Mouse (Mus musculus): Measurements from ENCODE around the gene Myh1. TPM values are rescaled to one million over a fixed set of nuclear protein-coding genes. Genes with fewer than 3 reads are reported as not detected.
A peak's percentile ranks its signal among the peaks of the same experiment; 100 is the strongest.

Myh1 gene
- total and polyA plus RNA-seq, 2 experiments from 2014 or later, result 0.12 to 0.24 TPM

DNA sequence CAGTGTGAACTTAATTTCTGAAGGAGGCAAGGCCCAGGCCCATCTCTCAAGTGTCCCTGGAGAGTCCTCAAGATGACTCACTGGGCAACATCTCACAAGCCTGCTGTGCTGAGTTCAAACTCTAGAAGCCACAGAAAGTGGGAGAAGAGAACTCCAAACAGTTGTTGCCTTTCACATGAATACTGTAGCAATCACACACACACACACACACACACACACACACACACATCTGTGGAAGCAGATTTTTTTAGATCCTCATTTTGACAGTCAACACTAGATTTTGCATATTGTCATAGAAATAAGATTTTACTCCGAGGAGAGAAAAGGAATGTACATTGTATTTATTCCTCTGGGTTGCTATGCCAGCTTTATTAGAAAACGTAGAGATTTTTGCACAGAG lies 9.0 kb upstream of the Myh1 start:
- H3K27me3 ChIP-seq (ENCODE audit: insufficient read depth, low read length), result no peaks in the 10 kb centered on the region
- H3K4me3 ChIP-seq (ENCODE audit: low read depth, low read length), result no peak overlapping the region
- TF ChIP-seq CTCF (IDR thresholded peaks at IDR 0.05; ENCODE audit: low read depth), result no peak
- H3K36me3 ChIP-seq (ENCODE audit: insufficient read depth), result no peaks in the 10 kb centered on the region
- H3K9me3 ChIP-seq (ENCODE audit: low read length), result no peaks in the 10 kb centered on the region
- no peaks in the 10 kb centered on the region for H3K4me1 ChIP-seq (ENCODE audit: insufficient read depth)
- no peak overlapping the region for H3K4me2 ChIP-seq (ENCODE audit: low read depth)
- DNase-seq (no peak), ATAC-seq (no peak)
- H3K9ac ChIP-seq, result no peak overlapping the region
- no peak overlapping the region for H3K27ac ChIP-seq (ENCODE audit: low read depth, low read length)
- WGBS, result 73% methylated on average over 2 of the region's 2 CpGs

DNA sequence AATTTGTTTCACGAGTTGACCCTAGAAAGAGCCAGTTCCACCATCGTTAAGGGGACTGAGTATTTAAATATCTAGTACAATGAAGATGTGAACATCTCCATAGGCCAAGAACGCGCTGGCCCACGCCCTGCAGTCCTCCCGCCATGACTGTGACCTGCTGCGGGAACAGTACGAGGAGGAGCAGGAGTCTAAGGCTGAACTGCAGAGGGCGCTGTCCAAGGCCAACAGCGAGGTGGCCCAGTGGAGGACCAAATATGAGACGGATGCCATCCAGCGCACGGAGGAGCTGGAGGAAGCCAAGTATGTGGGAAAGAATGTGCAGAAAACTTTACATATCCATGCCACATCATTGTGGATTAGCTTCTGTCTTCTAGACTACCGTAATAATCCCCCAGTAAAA lies 8.4 kb upstream of the Myh1 start:
- H3K9me3 ChIP-seq (ENCODE audit: low read length), result no peaks in the 10 kb centered on the region
- no peaks in the 10 kb centered on the region for H3K4me1 ChIP-seq (ENCODE audit: insufficient read depth)
- DNase-seq, result no peak
- H3K27me3 ChIP-seq (ENCODE audit: insufficient read depth, low read length), result no peaks in the 10 kb centered on the region
- no peaks in the 10 kb centered on the region for H3K36me3 ChIP-seq (ENCODE audit: insufficient read depth)
- no peak for ATAC-seq
- H3K4me3 ChIP-seq (ENCODE audit: low read depth, low read length), result no peak overlapping the region
- WGBS, result 89% methylated on average over 14 of the region's 14 CpGs
- H3K9ac ChIP-seq, result no peak overlapping the region
- no peak for TF ChIP-seq CTCF (IDR thresholded peaks at IDR 0.05; ENCODE audit: low read depth)
- H3K27ac ChIP-seq (ENCODE audit: low read depth, low read length), result no peak overlapping the region
- no peak overlapping the region for H3K4me2 ChIP-seq (ENCODE audit: low read depth)

DNA sequence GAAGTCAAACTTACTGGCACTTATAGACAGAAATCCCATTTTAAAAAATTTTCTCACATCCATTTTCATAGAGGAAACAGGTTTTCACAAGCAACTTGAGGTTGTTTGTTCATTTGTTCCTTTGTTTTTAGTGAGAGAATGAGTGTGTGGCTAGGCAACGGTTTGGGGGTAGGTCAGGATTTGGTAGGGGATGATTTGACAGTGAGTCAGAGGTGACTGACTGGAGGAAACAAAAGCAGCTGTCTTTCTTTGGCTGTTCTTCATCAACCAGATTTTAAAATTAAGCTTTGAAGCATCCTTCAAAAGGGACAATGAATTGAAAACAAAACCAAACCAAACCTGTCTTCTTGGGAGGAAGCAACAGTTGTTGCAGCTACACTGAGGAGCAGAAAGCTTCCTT lies 531 bp upstream of the Myh1 start:
- Histone ChIP-seq H3K27me3 (ENCODE audit: insufficient read depth, low read length) (no peaks in the 10 kb centered on the region), H3K4me1 (ENCODE audit: insufficient read depth) (no peaks in the 10 kb centered on the region), H3K36me3 (ENCODE audit: insufficient read depth) (no peaks in the 10 kb centered on the region), H3K9ac (no peak overlapping the region), H3K4me3 (ENCODE audit: low read depth, low read length) (no peak overlapping the region), H3K4me2 (ENCODE audit: low read depth) (no peak overlapping the region), H3K9me3 (ENCODE audit: low read length) (no peaks in the 10 kb centered on the region), H3K27ac (ENCODE audit: low read depth, low read length) (no peak overlapping the region)
- DNase-seq (no peak), ATAC-seq (no peak)
- 54% methylated on average over 1 of the region's 1 CpGs for WGBS
- no peak for TF ChIP-seq CTCF (IDR thresholded peaks at IDR 0.05; ENCODE audit: low read depth)

DNA sequence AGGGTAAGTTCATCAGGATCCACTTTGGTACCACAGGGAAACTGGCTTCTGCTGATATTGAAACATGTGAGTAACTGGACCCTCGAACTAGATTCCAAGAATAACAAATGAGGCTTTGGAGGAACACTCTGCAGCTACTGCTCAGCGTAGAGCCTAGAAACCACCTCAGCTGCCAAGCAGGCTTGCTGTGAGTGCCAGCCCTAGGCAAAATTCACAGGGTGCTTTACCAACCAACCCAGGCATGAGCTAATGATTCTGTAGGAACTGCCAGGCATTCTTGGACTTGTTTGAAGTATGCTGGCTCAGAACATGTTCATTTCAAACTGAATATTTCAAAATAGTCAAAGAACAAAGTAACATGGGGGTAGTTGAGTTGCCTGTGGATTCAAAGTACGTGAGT lies 4.9 kb downstream of the Myh1 start:
- Histone ChIP-seq H3K9ac (no peak overlapping the region), H3K4me1 (ENCODE audit: insufficient read depth) (no peaks in the 10 kb centered on the region), H3K36me3 (ENCODE audit: insufficient read depth) (no peaks in the 10 kb centered on the region), H3K27ac (ENCODE audit: low read depth, low read length) (no peak overlapping the region), H3K4me2 (ENCODE audit: low read depth) (no peak overlapping the region), H3K27me3 (ENCODE audit: insufficient read depth, low read length) (no peaks in the 10 kb centered on the region), H3K4me3 (ENCODE audit: low read depth, low read length) (no peak overlapping the region), H3K9me3 (ENCODE audit: low read length) (no peaks in the 10 kb centered on the region)
- ATAC-seq (no peak), DNase-seq (peak; percentile 57)
- 48% methylated on average over 3 of the region's 3 CpGs for WGBS
- no peak for TF ChIP-seq CTCF (IDR thresholded peaks at IDR 0.05; ENCODE audit: low read depth)

DNA sequence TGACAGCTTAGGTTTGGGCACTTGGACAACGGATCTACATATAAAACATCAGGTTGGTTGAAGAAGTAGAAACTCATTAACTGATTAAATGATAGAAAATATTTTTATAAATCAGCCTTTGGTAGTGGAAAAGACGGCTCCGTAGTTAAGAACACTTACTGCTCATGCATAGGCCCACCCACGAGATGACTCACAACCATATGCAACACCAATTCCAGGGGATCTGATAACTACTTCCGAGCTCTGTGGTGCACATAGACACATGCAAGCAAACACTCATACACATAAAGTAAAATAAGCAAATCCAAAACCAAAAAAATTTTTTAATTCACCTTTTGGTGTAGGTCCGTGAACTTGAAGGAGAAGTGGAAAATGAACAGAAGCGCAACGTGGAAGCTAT lies 22.0 kb downstream of the Myh1 start:
- no peak for DNase-seq
- Histone ChIP-seq H3K27me3 (ENCODE audit: insufficient read depth, low read length) (no peaks in the 10 kb centered on the region), H3K27ac (ENCODE audit: low read depth, low read length) (no peak overlapping the region), H3K9ac (no peak overlapping the region), H3K4me1 (ENCODE audit: insufficient read depth) (no peaks in the 10 kb centered on the region), H3K36me3 (ENCODE audit: insufficient read depth) (no peaks in the 10 kb centered on the region), H3K4me3 (ENCODE audit: low read depth, low read length) (no peak overlapping the region), H3K9me3 (ENCODE audit: low read length) (no peaks in the 10 kb centered on the region), H3K4me2 (ENCODE audit: low read depth) (no peak overlapping the region)
- 95% methylated on average over 8 of the region's 8 CpGs for WGBS
- ATAC-seq, result no peak
- TF ChIP-seq CTCF (IDR thresholded peaks at IDR 0.05; ENCODE audit: low read depth), result no peak

DNA sequence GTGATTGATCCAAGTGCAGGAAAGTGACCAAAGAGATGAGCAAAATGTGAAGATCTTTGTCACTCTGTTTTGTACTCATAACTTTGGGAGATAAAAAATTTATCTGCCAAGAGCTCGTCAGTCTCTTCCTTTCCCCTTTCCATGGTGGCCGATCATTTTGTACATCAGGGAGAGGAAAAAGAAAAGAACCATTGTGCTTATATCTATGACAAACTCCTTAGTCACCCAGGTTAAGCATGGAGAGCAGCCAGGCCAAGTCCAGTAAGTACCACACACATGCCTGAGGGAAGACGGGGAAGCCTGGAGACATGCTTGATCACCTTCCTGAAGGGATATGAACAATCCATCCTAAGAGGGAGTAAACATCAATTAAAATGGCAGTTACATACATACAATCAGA lies 24.6 kb downstream of the Myh1 start:
- WGBS, result 89% methylated on average over 3 of the region's 3 CpGs

DNA sequence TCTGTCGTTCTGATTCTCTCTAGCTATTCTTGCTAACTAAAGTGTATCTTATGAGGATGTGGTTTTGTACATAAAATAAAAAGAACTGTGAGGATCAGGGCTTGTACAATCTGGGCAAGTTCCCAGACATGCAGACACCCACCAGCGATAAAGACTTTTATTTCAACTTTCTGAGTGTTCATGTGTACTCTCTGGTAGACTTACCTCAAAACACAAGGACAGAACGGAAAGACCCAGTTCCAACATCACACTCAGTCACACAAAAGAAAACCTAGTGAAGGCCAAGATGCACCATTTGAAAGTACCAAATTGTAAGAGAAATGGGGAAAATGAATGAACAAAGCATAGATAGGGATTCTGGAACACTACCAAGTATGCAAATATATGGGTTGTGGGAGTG lies 28.9 kb downstream of the Myh1 start:
- H3K4me3 ChIP-seq (ENCODE audit: low read depth, low read length), result no peak overlapping the region
- H3K4me2 ChIP-seq (ENCODE audit: low read depth), result no peak overlapping the region
- WGBS, result 64% methylated on average over 3 of the region's 3 CpGs
- no peak for DNase-seq
- ATAC-seq, result no peak
- no peaks in the 10 kb centered on the region for H3K27me3 ChIP-seq (ENCODE audit: insufficient read depth, low read length)
- TF ChIP-seq CTCF (IDR thresholded peaks at IDR 0.05; ENCODE audit: low read depth), result no peak
- H3K4me1 ChIP-seq (ENCODE audit: insufficient read depth), result 0 out of 2 replicates have a peak, but pooled peaks cover 5% of the 10 kb centered on the region
- no peaks in the 10 kb centered on the region for H3K9me3 ChIP-seq (ENCODE audit: low read length)
- H3K9ac ChIP-seq, result no peak overlapping the region
- no peaks in the 10 kb centered on the region for H3K36me3 ChIP-seq (ENCODE audit: insufficient read depth)
- no peak overlapping the region for H3K27ac ChIP-seq (ENCODE audit: low read depth, low read length)

More for the DNA sequence above, 24.6 kb downstream of the Myh1 start:
- Histone ChIP-seq H3K27ac (ENCODE audit: low read depth, low read length) (no peak overlapping the region), H3K9ac (no peak overlapping the region), H3K9me3 (ENCODE audit: low read length) (no peaks in the 10 kb centered on the region), H3K27me3 (ENCODE audit: insufficient read depth, low read length) (no peaks in the 10 kb centered on the region), H3K36me3 (ENCODE audit: insufficient read depth) (no peaks in the 10 kb centered on the region), H3K4me2 (ENCODE audit: low read depth) (no peak overlapping the region), H3K4me1 (ENCODE audit: insufficient read depth) (0 out of 2 replicates have a peak, but pooled peaks cover 5% of the 10 kb centered on the region), H3K4me3 (ENCODE audit: low read depth, low read length) (no peak overlapping the region)
- ATAC-seq (no peak), DNase-seq (no peak)
- TF ChIP-seq CTCF (IDR thresholded peaks at IDR 0.05; ENCODE audit: low read depth), result no peak

DNA sequence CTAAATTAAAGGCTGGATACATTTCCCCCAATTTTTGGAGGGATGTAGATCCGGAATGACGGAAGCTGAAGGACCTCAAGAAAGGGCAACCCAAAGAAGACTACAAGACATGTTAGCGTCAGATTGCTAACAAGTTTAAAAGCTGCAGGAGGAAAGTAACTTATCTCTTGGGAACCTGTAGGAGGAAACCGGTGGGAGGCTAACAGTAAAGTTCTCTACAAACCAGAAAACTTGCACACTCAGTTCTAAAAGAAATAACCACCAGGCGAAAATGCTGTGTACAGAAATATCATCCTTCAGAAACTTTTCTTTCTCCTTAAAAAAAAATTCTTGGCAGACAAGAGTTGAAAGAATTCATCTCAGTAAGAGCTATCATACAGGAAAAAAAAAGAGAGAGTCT lies 29.3 kb downstream of the Myh1 start:
- 74% methylated on average over 5 of the region's 5 CpGs for WGBS

More for the DNA sequence above, 29.3 kb downstream of the Myh1 start:
- no peak for TF ChIP-seq CTCF (IDR thresholded peaks at IDR 0.05; ENCODE audit: low read depth)
- Histone ChIP-seq H3K4me1 (ENCODE audit: insufficient read depth) (0 out of 2 replicates have a peak, but pooled peaks cover 5% of the 10 kb centered on the region), H3K9me3 (ENCODE audit: low read length) (no peaks in the 10 kb centered on the region), H3K36me3 (ENCODE audit: insufficient read depth) (no peaks in the 10 kb centered on the region), H3K4me3 (ENCODE audit: low read depth, low read length) (no peak overlapping the region), H3K4me2 (ENCODE audit: low read depth) (no peak overlapping the region), H3K27ac (ENCODE audit: low read depth, low read length) (no peak overlapping the region), H3K9ac (no peak overlapping the region), H3K27me3 (ENCODE audit: insufficient read depth, low read length) (no peaks in the 10 kb centered on the region)
- DNase-seq (no peak), ATAC-seq (no peak)

All from forebrain, postnatal 0 days (tissue).